Mouse (Mus musculus) ES-E14 (cell line): Measurements from ENCODE around the gene Fmnl1. TPM values are rescaled to one million over a fixed set of nuclear protein-coding genes. Genes with fewer than 3 reads are reported as not detected.

Experiments used
- DNase-seq: peaks from one replicate; pipeline ENCODE4 v3.0.0-alpha.2; 2013; ENCODE audit warnings: low read depth, low spot score
- H3K27ac ChIP-seq: 2 replicates; pipeline ENCODE4 v1.5.1; 2012; ENCODE audit warnings: low read depth, mild to moderate bottlenecking, low read length, moderate library complexity, mixed read lengths; ENCODE audit not compliant: poor library complexity, insufficient read depth, severe bottlenecking
- H3K36me3 ChIP-seq: 2 replicates; pipeline ENCODE4 v1.6.1; 2012; ENCODE audit warnings: mild to moderate bottlenecking, low read length, moderate library complexity, mixed read lengths; ENCODE audit not compliant: control insufficient read depth, poor library complexity, insufficient read depth, severe bottlenecking
- H3K4me1 ChIP-seq, 2 experiments: fragments of 150-350 bp in 1 of 2; sonication (generic) in 1 of 2; 2 replicates each; pipeline ENCODE4 v1.6.1; 2012; ENCODE audit warnings: low read length in 2 of 2, mild to moderate bottlenecking in 1 of 2, mixed read lengths in 1 of 2; ENCODE audit not compliant: control insufficient read depth in 2 of 2, insufficient read depth in 2 of 2, poor library complexity in 1 of 2
- H3K4me3 ChIP-seq, 2 experiments: fragments of 150-350 bp in 1 of 2; sonication (generic) in 1 of 2; 2 replicates each; pipeline ENCODE4 v1.5.1; 2012; ENCODE audit warnings: low read length in 2 of 2, low read depth in 1 of 2, mild to moderate bottlenecking in 1 of 2, mixed read lengths in 1 of 2; ENCODE audit not compliant: insufficient read depth in 1 of 2, poor library complexity in 1 of 2, severe bottlenecking in 1 of 2
- H3K9ac ChIP-seq: 2 replicates; pipeline ENCODE4 v1.6.1; 2012; ENCODE audit warnings: low read depth, mild to moderate bottlenecking, low read length, mixed read lengths; ENCODE audit not compliant: poor library complexity, insufficient read depth, severe bottlenecking
- H3K9me3 ChIP-seq: fragments of 150-350 bp; sonication (generic); 2 replicates; pipeline ENCODE4 v1.6.1; 2012; ENCODE audit warnings: low read depth, mild to moderate bottlenecking, low read length; ENCODE audit not compliant: control insufficient read depth, insufficient read depth
- CHD2 ChIP-seq: IDR thresholded peaks from 2 replicates; pipeline ENCODE4 v1.6.1; 2014; ENCODE audit warnings: mild to moderate bottlenecking, low read depth, low read length, inconsistent platforms
- HCFC1 ChIP-seq: IDR thresholded peaks from 2 replicates; pipeline ENCODE4 v1.6.1; 2012; ENCODE audit warnings: low read length, inconsistent platforms, borderline replicate concordance; ENCODE audit not compliant: insufficient read depth
- MAFK ChIP-seq: IDR thresholded peaks from 2 replicates; pipeline ENCODE4 v1.6.1; 2014; ENCODE audit warnings: mild to moderate bottlenecking, low read depth, low read length, inconsistent platforms; ENCODE audit not compliant: insufficient read depth
- ZC3H11A ChIP-seq: IDR thresholded peaks from 2 replicates; pipeline ENCODE4 v1.6.1; 2012; ENCODE audit warnings: low read depth, mild to moderate bottlenecking, inconsistent platforms, low read length, borderline replicate concordance
- ZNF384 ChIP-seq: IDR thresholded peaks from 2 replicates; pipeline ENCODE4 v1.6.1; 2012; ENCODE audit warnings: low read depth, low read length, inconsistent platforms
- in situ Hi-C, 2 experiments: fragments of 600-800 bp; cut with MboI; formaldehyde crosslinking; loops; one replicate each; pipeline ENCODE4 v1.15.1; 2025; ENCODE audit warnings: low sequenced_read_pairs in 2 of 2, inconsistent platforms in 1 of 2; ENCODE audit not compliant: unreplicated experiment in 2 of 2
- total RNA-seq: library from RNA; depleted of rRNA; stranded (reverse); fragments of 300-350 nt; gene quantifications from 2 replicates; pipeline ENCODE4 v1.2.3, GENCODE M21; 2012

Fmnl1 gene
- total RNA-seq, 1 experiment = 0.94 TPM

GRCm38 (mm10) chr11:103133456-103134185, 37.3 kb upstream of the Fmnl1 start:
- H3K36me3 ChIP-seq = no peaks in the 10 kb centered on the region
- DNase-seq = no peak
- peak overlapping the region; percentile 59 to 93 for H3K4me3 ChIP-seq
- H3K27ac ChIP-seq = peak overlapping the region; percentile 41; the same call in 1 of the 2 replicates
- TF ChIP-seq CHD2 (no peak), HCFC1 (no peak), MAFK (no peak), ZC3H11A (no peak), ZNF384 (no peak)
- in situ Hi-C loops = no loop called here
- peaks cover 4 to 13% of the 10 kb centered on the region in 2 experiments; a peak in 1 of 4 replicates for H3K4me1 ChIP-seq
- H3K9me3 ChIP-seq = no peaks in the 10 kb centered on the region
- H3K9ac ChIP-seq = peak overlapping the region; percentile 68

GRCm38 (mm10) chr11:103134221-103134620, 36.7 kb upstream of the Fmnl1 start:
- Histone ChIP-seq H3K4me1 (peaks cover 4 to 13% of the 10 kb centered on the region in 2 experiments; a peak in 1 of 4 replicates), H3K4me3 (no peak overlapping the region), H3K9me3 (no peaks in the 10 kb centered on the region), H3K9ac (no peak overlapping the region), H3K27ac (no peak overlapping the region), H3K36me3 (no peaks in the 10 kb centered on the region)
- no peak for DNase-seq
- no peak for TF ChIP-seq MAFK
- no peak for TF ChIP-seq HCFC1
- in situ Hi-C loops = no loop called here

- DNase-seq = no peak
- H3K4me1 ChIP-seq = peaks cover 5 to 20% of the 10 kb centered on the region in 2 experiments; a peak in 2 of 4 replicates
- no peak for TF ChIP-seq CHD2
- TF ChIP-seq ZNF384 = no peak
- no peak for TF ChIP-seq MAFK
- no peak for TF ChIP-seq HCFC1
- TF ChIP-seq ZC3H11A = no peak
- H3K4me3 ChIP-seq = no peak overlapping the region
- in situ Hi-C loops = no loop called here
- no peaks in the 10 kb centered on the region for H3K9me3 ChIP-seq
- H3K9ac ChIP-seq = no peak overlapping the region
- no peaks in the 10 kb centered on the region for H3K36me3 ChIP-seq
- H3K27ac ChIP-seq = no peak overlapping the region
These were observed 34.8 kb upstream of the Fmnl1 start for GRCm38 (mm10) chr11:103136039-103136577.

- H3K9ac ChIP-seq = no peak overlapping the region
These were observed 30.8 kb upstream of the Fmnl1 start for GRCm38 (mm10) chr11:103139951-103140762.

More at GRCm38 (mm10) chr11:103139951-103140762, 30.8 kb upstream of the Fmnl1 start:
- no peaks in the 10 kb centered on the region for H3K36me3 ChIP-seq
- no peak for DNase-seq
- H3K4me3 ChIP-seq = no peak overlapping the region
- in situ Hi-C loops = no loop called here
- H3K4me1 ChIP-seq = peaks cover 1 to 29% of the 10 kb centered on the region in 2 experiments; a peak in 2 of 4 replicates
- no peak for TF ChIP-seq HCFC1
- no peak for TF ChIP-seq CHD2
- no peak for TF ChIP-seq MAFK
- TF ChIP-seq ZC3H11A = no peak
- no peak for TF ChIP-seq ZNF384
- H3K27ac ChIP-seq = no peak overlapping the region
- H3K9me3 ChIP-seq = no peaks in the 10 kb centered on the region
